Mouse (Mus musculus) embryonic fibroblast, embryonic 13.5 days (primary cell): ENCODE data around the gene Rnf114.

ENCODE experiments used
- CTCF ChIP-seq: IDR thresholded peaks from 2 replicates; pipeline ENCODE4 v1.5.1; 2011; ENCODE audit warnings: mild to moderate bottlenecking, control low read depth, low read length, moderate library complexity, borderline replicate concordance; ENCODE audit not compliant: insufficient read depth
- POLR2A ChIP-seq: IDR thresholded peaks from 2 replicates; pipeline ENCODE4 v1.6.1; 2011; ENCODE audit warnings: low read depth, mild to moderate bottlenecking, control low read depth, low read length, moderate library complexity

DNA sequence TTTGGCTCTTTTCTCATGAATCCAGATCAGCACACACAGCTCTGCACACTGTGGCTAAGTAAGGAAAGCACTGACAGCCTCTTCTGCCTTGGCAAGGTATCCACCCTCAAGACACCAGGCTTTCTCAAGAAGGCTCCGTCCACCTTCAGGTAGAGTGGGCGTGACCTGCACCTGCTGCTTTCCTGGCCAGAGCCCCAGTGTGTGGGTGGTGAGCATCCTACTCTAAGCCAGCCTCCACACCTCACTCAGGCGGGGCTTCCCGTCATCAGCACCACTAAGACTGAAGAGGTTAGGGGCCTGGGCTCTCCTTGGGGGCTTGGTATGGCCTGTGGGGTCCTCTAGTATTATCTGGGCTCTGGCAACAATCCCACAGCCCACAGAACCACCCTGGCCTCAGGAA lies 5.9 kb upstream of the Rnf114 start:
- TF ChIP-seq POLR2A (no peak), CTCF (no peak)
